Mouse (Mus musculus): Measurements from ENCODE around the gene Cops8. TPM values are rescaled to one million over a fixed set of nuclear protein-coding genes. Genes with fewer than 3 reads are reported as not detected.

Cops8 gene
- polyA plus RNA-seq (2016; fragmentation: Nextera tagmentation; extraction: Ambion mirVana) = 160 and 171 TPM in 2 replicates

DNA sequence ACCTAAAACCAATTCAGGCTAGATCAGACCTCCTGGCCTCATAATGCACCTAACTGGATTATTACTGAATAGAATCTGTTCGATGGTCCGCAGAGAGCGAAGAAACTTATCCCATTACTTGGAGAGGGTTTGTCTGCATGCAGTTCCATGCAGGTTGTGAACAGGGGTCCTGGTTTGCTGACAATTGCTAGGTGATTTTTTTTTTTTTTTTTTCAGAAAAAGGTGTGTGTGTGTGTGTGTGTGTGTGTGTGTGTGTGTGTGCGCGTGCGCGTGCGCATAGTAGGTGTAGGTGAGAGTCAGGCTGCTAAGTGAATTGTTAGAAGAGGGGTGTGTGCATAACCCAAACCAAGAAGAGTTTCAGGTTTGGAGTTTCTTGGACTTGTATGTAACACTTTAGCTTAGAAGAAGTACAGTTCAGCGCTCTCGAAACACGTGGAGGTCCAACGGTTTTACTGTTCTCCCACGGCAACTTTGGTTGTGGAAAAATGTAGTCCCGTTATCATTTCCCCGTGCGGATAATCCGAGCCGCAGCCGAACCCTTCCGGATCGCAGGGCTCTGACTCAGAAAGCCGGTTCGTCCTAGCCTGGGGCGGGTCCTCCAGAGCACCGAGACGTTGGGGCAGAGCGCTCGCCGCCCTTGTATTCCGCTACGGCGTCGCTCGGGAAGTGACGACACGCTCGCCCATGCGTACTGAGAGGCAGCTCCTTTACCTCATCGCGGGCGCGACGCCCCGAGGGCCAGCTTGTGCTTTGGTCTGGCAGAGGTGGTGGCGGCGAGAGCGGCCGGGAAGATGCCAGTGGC lies at the start of gene Cops8:
Gene Cops8, plus strand, starts transcription at position 223 of the 802 bp plus-strand sequence.
- Histone ChIP-seq H3K4me2 (replicated peaks) (peak within 1 kb of the TSS; percentile 80), H3K36me3 (peaks cover 23% of the 10 kb centered on the region), H3K27me3 (replicated peaks) (no peaks in the 10 kb centered on the region; the same call in 1 of the 2 replicates), H3K4me3 (peak within 1 kb of the TSS; percentile 63), H3K27ac (no peak within 1 kb of the TSS), H3K4me1 (peaks cover 9% of the 10 kb centered on the region), H3K9me3 (no peaks in the 10 kb centered on the region), H3K9ac (peak within 1 kb of the TSS; percentile 81)
- WGBS = 5% methylated on average over 48 of the region's 48 CpGs
- peak; percentile 100 for ATAC-seq (ENCODE audit: low FRiP score, low read depth)

DNA sequence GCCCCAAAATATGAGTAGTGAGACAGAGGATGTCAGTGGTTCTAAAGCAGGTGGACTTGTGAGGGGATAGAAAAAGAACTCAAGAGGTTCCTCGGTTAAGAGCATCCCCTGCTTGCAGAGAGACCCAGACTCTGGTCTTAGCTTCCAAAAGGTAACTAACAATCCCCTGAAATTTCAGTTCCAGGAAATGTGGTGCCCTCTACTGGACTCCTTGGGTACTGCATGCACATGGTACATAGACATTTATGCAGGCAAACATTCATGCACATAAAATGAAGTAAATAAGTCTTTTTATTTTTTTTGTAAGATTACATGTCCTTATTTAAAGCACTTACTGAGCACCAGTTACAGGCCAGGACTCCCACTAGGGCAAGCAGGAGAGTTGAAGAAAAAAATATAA lies 45.6 kb upstream of the Cops8 start:
- Histone ChIP-seq H3K27me3 (replicated peaks) (0 out of 2 replicates have a peak, but pooled peaks cover 3% of the 10 kb centered on the region), H3K9me3 (no peaks in the 10 kb centered on the region), H3K9ac (no peak overlapping the region), H3K4me1 (peaks cover 12% of the 10 kb centered on the region; the same call in 1 of the 2 replicates), H3K27ac (no peak overlapping the region), H3K4me2 (replicated peaks) (no peak overlapping the region), H3K4me3 (no peak overlapping the region), H3K36me3 (no peaks in the 10 kb centered on the region)
- 74% methylated on average over 1 of the region's 1 CpGs for WGBS
- ATAC-seq (ENCODE audit: low FRiP score, low read depth) = no peak

DNA sequence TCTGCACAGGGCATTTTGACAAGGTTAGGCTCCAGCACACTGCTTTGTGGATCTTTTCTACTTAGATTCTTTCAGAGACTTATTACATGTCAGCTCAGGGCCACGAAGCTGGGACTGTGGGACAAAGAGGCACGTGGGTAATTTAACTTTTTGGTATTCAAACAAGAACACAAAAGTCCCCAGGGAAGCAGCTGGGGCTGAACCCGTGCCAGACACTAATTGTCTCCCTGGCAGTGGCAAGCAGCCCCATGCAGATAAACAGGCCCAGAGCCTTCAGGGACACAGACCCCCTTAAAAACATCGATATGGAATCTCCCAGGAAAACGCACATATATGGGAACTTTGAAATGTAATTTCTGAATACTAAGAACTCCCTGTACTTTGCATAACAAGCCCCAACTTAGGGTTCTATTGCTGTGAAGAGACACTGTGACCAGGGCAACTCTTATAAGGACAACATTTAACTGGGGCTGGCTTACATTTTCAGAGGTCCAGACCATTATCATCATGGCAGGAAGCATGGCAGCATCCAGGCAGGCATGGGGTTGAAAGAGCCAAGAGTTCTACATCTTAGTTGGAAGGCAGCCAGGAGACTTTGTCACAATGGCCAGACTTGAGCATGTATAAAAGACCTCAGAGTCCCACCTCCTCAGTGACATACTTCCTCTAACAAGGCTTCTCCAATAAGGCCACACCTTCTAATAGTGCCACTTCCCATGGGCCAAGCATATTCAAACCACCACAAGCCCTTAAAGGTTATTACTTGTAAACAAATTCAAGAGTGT lies 41.6 kb upstream of the Cops8 start:
- Histone ChIP-seq H3K4me2 (replicated peaks) (no peak overlapping the region), H3K9ac (no peak overlapping the region), H3K9me3 (no peaks in the 10 kb centered on the region), H3K27me3 (replicated peaks) (0 out of 2 replicates have a peak, but pooled peaks cover 3% of the 10 kb centered on the region), H3K36me3 (no peaks in the 10 kb centered on the region), H3K4me3 (no peak overlapping the region), H3K4me1 (peaks cover 7% of the 10 kb centered on the region; the same call in 1 of the 2 replicates), H3K27ac (no peak overlapping the region)
- 0 out of 2 replicates have a peak, but pooled peaks have one; percentile 44 for ATAC-seq (ENCODE audit: low FRiP score, low read depth)
- 37% methylated on average over 5 of the region's 5 CpGs for whole genome bisulfite sequencing

DNA sequence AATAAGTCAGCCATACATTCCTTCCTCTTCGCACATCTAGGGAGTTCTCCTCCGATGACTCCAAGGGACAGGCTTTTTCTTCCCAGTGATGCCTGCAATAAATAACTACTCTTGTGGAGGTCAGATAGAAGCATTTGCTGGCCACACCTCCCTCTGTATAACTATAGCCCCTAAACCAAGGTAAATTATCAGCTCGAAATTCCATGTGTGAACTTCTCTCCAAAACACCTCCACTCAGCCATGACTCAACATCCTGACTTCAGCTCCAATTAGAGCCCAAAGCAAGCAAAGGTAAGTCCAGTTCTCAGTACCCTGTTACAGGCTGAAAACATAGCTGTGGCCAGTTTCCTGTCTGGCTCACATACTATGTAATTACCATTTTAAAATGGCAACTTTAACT lies 38.8 kb upstream of the Cops8 start:
- ATAC-seq (ENCODE audit: low FRiP score, low read depth) = no peak
- H3K9me3 ChIP-seq = no peaks in the 10 kb centered on the region
- WGBS = 91% methylated on average over 3 of the region's 3 CpGs
- H3K36me3 ChIP-seq = no peaks in the 10 kb centered on the region
- peaks cover 14% of the 10 kb centered on the region for H3K4me1 ChIP-seq
- no peak overlapping the region for H3K4me3 ChIP-seq
- no peak overlapping the region for H3K27ac ChIP-seq
- 0 out of 2 replicates have a peak, but pooled peaks cover 3% of the 10 kb centered on the region for H3K27me3 ChIP-seq (replicated peaks)
- H3K4me2 ChIP-seq (replicated peaks) = no peak overlapping the region
- H3K9ac ChIP-seq = no peak overlapping the region

DNA sequence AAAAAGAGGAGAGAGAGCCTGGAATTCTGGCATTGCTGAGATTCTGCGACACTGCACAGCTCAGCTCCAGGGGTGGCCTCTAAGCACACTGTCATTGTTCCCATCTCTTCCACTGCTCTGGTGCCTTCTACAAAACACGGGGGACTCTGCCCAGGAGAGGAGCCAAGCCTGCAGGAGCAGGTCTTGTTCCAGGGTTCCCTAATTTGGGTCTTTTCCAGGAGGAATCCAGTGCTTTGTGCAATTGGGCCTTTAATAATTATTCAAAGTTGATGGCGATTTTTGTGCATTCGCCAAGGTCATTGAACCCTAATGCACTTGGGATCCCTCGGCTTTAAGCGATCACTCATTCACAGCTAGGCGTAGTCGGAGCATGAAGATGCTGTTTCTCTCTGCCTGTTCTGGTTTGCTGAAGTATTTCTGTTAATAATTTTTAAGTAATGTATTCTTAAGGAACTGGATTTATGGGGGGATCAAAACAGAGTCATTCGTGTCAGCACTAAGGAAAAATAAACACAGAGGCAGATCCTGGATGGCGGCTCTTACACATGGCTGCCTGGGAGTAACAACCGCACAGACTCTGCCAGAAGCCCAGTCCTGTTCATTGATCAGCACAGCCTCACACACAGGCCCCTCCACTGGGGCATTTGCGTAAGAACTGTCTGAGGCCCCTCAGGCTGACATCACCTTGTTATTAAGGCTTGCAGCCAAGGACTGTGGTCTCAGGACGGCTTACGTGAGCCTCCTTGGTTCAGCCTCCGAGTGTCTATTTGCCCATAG lies 35.9 kb upstream of the Cops8 start:
- H3K36me3 ChIP-seq = no peaks in the 10 kb centered on the region
- H3K9ac ChIP-seq = no peak overlapping the region
- peaks cover 6% of the 10 kb centered on the region; the same call in 1 of the 2 replicates for H3K4me1 ChIP-seq
- no peak for ATAC-seq (ENCODE audit: low FRiP score, low read depth)
- no peak overlapping the region for H3K4me2 ChIP-seq (replicated peaks)
- H3K9me3 ChIP-seq = no peaks in the 10 kb centered on the region
- H3K27me3 ChIP-seq (replicated peaks) = no peaks in the 10 kb centered on the region
- 66% methylated on average over 15 of the region's 15 CpGs for WGBS
- H3K4me3 ChIP-seq = no peak overlapping the region
- H3K27ac ChIP-seq = no peak overlapping the region

DNA sequence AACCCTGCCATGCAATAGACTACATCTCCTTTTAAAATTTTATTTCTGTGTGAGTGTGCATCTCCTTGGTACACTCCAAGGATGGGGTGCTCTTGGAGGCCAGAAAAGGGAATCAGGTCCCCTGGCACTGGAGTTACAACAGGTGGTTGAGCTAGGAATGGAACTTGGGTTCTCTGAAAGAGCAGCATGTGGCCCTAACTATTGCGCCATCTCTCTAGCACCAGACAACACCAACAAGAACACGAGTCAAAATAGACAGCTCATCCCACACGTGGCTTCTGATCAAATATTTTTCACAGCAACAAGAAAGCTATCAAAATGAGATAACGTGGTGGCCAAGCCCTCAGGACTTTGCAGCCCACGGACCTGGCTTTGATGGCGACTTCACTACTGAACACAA lies 28.9 kb upstream of the Cops8 start:
- WGBS = 88% methylated on average over 6 of the region's 6 CpGs
- Histone ChIP-seq H3K27me3 (replicated peaks) (no peaks in the 10 kb centered on the region), H3K36me3 (no peaks in the 10 kb centered on the region), H3K9ac (no peak overlapping the region), H3K4me2 (replicated peaks) (no peak overlapping the region), H3K9me3 (no peaks in the 10 kb centered on the region), H3K4me3 (no peak overlapping the region), H3K27ac (no peak overlapping the region), H3K4me1 (peaks cover 9% of the 10 kb centered on the region)
- ATAC-seq (ENCODE audit: low FRiP score, low read depth) = no peak

DNA sequence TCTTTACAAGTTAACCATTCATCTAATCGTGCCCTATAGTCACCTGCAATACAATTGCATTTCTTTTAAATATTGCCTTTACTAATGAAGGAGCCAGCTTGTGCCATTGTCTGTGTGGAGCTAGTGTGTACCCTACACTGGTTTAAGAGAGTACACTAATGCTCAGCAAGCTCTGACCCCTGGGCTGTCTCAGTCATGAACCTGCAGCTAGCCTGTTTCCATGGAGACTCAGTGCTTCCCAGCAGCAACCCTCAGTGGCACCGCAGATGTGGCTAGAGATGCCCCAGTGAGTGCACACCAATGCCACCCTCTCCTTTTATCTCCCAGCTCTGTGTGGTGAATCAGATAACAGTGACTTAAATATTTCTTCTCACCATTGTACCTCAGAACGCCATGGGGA lies 27.9 kb upstream of the Cops8 start:
- 27% methylated on average over 3 of the region's 3 CpGs for WGBS
- Histone ChIP-seq H3K27me3 (replicated peaks) (no peaks in the 10 kb centered on the region), H3K4me3 (no peak overlapping the region), H3K36me3 (no peaks in the 10 kb centered on the region), H3K4me2 (replicated peaks) (no peak overlapping the region), H3K27ac (no peak overlapping the region), H3K9ac (no peak overlapping the region), H3K4me1 (peaks cover 9% of the 10 kb centered on the region), H3K9me3 (no peaks in the 10 kb centered on the region)
- ATAC-seq (ENCODE audit: low FRiP score, low read depth) = no peak

DNA sequence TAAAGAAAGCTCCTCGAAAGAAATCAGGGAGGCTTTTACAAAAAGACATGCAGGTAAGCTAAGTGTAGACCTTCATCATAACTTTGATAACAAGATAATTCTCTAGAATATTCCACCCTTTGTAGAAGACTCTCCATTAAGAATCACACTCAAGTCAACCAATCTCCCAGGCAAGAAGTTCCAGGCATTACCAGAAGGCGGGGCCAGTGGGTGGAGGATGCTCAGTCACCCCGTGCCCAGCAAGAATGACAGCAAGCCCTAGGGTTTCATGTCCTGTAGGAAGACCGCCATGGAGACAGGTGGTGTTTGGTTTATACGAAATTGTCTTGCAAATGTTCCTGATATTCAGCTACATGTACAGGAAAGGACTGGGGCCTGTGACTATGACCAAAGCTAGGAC lies 25.4 kb upstream of the Cops8 start:
- H3K4me1 ChIP-seq = peaks cover 9% of the 10 kb centered on the region
- ATAC-seq (ENCODE audit: low FRiP score, low read depth) = no peak
- H3K36me3 ChIP-seq = no peaks in the 10 kb centered on the region
- 75% methylated on average over 5 of the region's 5 CpGs for WGBS
- no peak overlapping the region for H3K9ac ChIP-seq
- H3K4me3 ChIP-seq = no peak overlapping the region
- no peak overlapping the region for H3K4me2 ChIP-seq (replicated peaks)
- no peaks in the 10 kb centered on the region for H3K27me3 ChIP-seq (replicated peaks)
- H3K9me3 ChIP-seq = no peaks in the 10 kb centered on the region
- H3K27ac ChIP-seq = no peak overlapping the region

DNA sequence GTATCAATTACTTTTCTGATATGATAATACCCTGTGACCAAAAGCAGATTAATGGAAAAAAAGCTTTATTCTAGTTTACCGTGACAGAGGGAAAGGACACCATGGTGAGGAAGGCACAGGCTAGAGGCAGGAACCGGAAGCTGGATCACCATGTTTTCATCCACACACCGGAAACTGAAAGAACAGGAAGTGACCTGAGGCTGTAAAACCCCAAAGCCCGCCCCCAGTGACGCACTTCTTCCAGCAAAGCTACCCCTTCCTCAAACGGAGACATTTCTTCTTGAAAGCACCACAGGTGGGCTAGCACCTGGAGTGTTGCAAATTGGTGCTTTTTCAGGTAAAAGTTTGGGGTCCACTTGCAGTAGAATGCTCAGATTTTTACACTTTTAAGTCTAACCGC lies 20.1 kb upstream of the Cops8 start:
- Histone ChIP-seq H3K36me3 (no peaks in the 10 kb centered on the region), H3K27ac (no peak overlapping the region), H3K4me3 (no peak overlapping the region), H3K9ac (no peak overlapping the region), H3K4me1 (no peaks in the 10 kb centered on the region), H3K27me3 (replicated peaks) (0 out of 2 replicates have a peak, but pooled peaks cover 3% of the 10 kb centered on the region), H3K4me2 (replicated peaks) (no peak overlapping the region), H3K9me3 (no peaks in the 10 kb centered on the region)
- ATAC-seq (ENCODE audit: low FRiP score, low read depth) = no peak
- 76% methylated on average over 7 of the region's 7 CpGs for WGBS

DNA sequence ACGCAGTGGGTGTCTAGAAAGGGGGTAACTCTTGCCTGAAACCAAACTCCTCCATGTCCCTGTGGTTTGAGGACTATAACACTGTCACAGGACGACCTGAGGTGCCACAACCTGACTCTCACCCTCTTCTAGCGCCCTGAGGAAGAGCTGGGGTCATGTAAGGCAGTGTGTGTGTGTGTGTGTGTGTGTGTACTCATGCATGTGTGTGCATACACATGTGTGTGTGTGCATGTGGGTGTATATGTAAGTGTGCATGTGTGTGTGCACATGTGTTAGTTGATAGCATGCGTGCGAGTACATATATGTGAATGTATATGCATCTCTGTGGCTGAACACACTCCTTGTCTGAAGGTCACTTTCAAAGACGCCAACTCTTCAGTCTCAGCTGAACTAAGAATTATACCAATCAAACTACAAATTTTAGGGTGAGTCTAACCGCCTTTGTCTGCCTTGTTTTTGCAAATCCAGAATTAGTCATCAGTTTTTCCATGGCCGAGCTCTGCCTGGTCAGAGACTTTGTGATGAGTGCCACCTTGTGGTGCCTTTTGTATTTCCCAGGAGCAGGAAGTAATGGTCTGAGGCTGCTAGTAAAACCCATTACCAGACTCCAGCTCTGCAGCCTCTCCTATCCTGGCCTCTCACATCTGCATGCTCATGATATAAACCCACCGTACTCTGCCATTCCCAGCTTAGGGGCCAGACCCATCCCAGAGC lies 14.6 kb upstream of the Cops8 start:
- 0 out of 2 replicates have a peak, but pooled peaks cover 3% of the 10 kb centered on the region for H3K27me3 ChIP-seq (replicated peaks)
- 0 out of 2 replicates have a peak, but pooled peaks have one; percentile 59 for ATAC-seq (ENCODE audit: low FRiP score, low read depth)
- WGBS = 60% methylated on average over 9 of the region's 9 CpGs

DNA sequence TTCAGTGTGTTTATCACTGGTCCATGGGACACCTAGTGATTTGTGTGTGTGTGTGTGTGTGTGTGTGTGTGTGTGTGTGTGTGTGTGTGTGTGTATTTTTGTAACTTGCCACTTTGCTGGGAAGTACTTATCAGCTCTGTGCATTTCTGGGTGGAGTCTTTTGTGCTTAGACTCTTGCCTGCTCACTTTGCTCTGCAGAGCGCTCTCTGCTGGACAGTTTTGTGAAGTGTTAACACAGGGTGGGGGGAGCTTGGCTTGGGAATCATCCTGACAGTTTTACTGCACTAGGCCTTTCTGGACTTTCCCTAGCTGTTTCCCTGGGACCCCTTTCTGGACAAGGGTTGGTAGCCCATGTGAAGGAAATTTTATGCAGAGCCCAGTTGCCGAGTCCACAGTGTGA lies 12.0 kb upstream of the Cops8 start:
- H3K4me2 ChIP-seq (replicated peaks) = no peak overlapping the region
- no peak overlapping the region for H3K4me3 ChIP-seq
- H3K27me3 ChIP-seq (replicated peaks) = 0 out of 2 replicates have a peak, but pooled peaks cover 5% of the 10 kb centered on the region
- H3K27ac ChIP-seq = no peak overlapping the region
- H3K9ac ChIP-seq = no peak overlapping the region
- no peaks in the 10 kb centered on the region for H3K36me3 ChIP-seq
- H3K4me1 ChIP-seq = 0 out of 2 replicates have a peak, but pooled peaks cover 3% of the 10 kb centered on the region
- ATAC-seq (ENCODE audit: low FRiP score, low read depth) = no peak
- no peaks in the 10 kb centered on the region for H3K9me3 ChIP-seq
- 19% methylated on average over 2 of the region's 2 CpGs for WGBS

More for the DNA sequence above, 14.6 kb upstream of the Cops8 start:
- Histone ChIP-seq H3K9ac (no peak overlapping the region), H3K4me3 (no peak overlapping the region), H3K36me3 (no peaks in the 10 kb centered on the region), H3K4me2 (replicated peaks) (no peak overlapping the region), H3K9me3 (no peaks in the 10 kb centered on the region), H3K27ac (no peak overlapping the region), H3K4me1 (0 out of 2 replicates have a peak, but pooled peaks cover 3% of the 10 kb centered on the region)

All from neural tube, embryonic 12.5 days (tissue).